Mouse (Mus musculus) ES-E14 (cell line): Measurements from ENCODE around the gene Mad2l1bp.

Experiments used
- CHD2 ChIP-seq: IDR thresholded peaks from 2 replicates; pipeline ENCODE4 v1.6.1; 2014; ENCODE audit warnings: mild to moderate bottlenecking, low read depth, low read length, inconsistent platforms
- HCFC1 ChIP-seq: IDR thresholded peaks from 2 replicates; pipeline ENCODE4 v1.6.1; 2012; ENCODE audit warnings: low read length, inconsistent platforms, borderline replicate concordance; ENCODE audit not compliant: insufficient read depth
- MAFK ChIP-seq: IDR thresholded peaks from 2 replicates; pipeline ENCODE4 v1.6.1; 2014; ENCODE audit warnings: mild to moderate bottlenecking, low read depth, low read length, inconsistent platforms; ENCODE audit not compliant: insufficient read depth
- ZC3H11A ChIP-seq: IDR thresholded peaks from 2 replicates; pipeline ENCODE4 v1.6.1; 2012; ENCODE audit warnings: low read depth, mild to moderate bottlenecking, inconsistent platforms, low read length, borderline replicate concordance
- ZNF384 ChIP-seq: IDR thresholded peaks from 2 replicates; pipeline ENCODE4 v1.6.1; 2012; ENCODE audit warnings: low read depth, low read length, inconsistent platforms

DNA sequence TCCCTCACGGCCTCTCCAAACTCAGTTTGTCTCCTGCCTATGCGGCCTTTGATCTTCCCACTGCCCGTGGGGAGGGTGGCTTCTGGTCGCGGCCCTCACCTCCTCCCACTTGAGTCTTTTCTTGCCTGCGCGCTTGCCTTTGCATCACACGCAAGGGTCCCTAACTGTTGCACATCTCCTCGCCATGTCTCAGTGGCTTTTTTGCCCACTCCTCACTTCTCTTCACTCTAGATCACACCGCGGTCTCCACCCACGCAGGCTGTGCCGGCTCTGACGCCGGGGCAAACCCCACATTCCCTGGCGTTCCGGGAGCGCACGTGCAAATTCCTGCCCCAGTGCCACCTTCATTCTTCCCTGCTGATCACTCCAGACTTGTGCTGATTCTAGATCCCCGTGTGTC, 49.7 kb upstream of the Mad2l1bp start:
- TF ChIP-seq MAFK (no peak), ZNF384 (no peak), CHD2 (no peak), ZC3H11A (no peak), HCFC1 (no peak)
